Mouse (Mus musculus) brain, embryonic 18.5 days (tissue): ENCODE data around the gene Gm10697.
"Not testable (repeated sequence)": the region's sequence is repeated elsewhere in the genome, so short reads cannot be mapped to it uniquely, and the experiment has no call there.

Experiments
- DNase-seq: peaks from one replicate; pipeline ENCODE4 v3.0.0-alpha.2; 2012; ENCODE audit warnings: low read depth, low spot score

The Gm10697 gene

GRCm38 (mm10) chr3:94072544-94072943, at the start of gene Gm10697:
Gm10697 (minus strand) TSS chr3:94072644.
- DNase-seq, result not testable (repeated sequence)

- not testable (repeated sequence) for DNase-seq
Observed at GRCm38 (mm10) chr3:94115071-94115470, 42.6 kb upstream of the Gm10697 start.

GRCm38 (mm10) chr3:94054785-94055184, 17.7 kb downstream of the Gm10697 start, which contains the start of gene Gm9125:
Gm9125 (minus strand) TSS chr3:94054885.
- not testable (repeated sequence) for DNase-seq

- DNase-seq, result not testable (repeated sequence)
Observed at GRCm38 (mm10) chr3:94049566-94050121, 22.8 kb downstream of the Gm10697 start.

- DNase-seq, result not testable (repeated sequence)
Observed at GRCm38 (mm10) chr3:94038241-94038640, 34.2 kb downstream of the Gm10697 start.

- not testable (repeated sequence) for DNase-seq
Observed at GRCm38 (mm10) chr3:94034400-94034799, 38.0 kb downstream of the Gm10697 start.
